Mouse (Mus musculus): ENCODE data around the gene Pgpep1.

The Pgpep1 gene

GRCm38 (mm10) chr8:70660273-70660725 is at the start of gene Pgpep1:
TSS of gene Pgpep1 (minus strand) at chr8:70660388.
- no peak for DNase-seq (ENCODE audit: low spot score)

GRCm38 (mm10) chr8:70709794-70710193 is 49.6 kb upstream of the Pgpep1 start:
- no peak for DNase-seq (ENCODE audit: low spot score)

- DNase-seq (ENCODE audit: low spot score) = no peak
Observed at GRCm38 (mm10) chr8:70708281-70708680, 48.1 kb upstream of the Pgpep1 start.

GRCm38 (mm10) chr8:70703287-70703686 is 43.1 kb upstream of the Pgpep1 start, which contains the start of gene Iqcn:
TSS of gene Iqcn (plus strand) at chr8:70703457.
- DNase-seq (ENCODE audit: low spot score) = no peak

- DNase-seq (ENCODE audit: low spot score) = no peak
Observed at GRCm38 (mm10) chr8:70702842-70703182, 42.6 kb upstream of the Pgpep1 start.

- no peak for DNase-seq (ENCODE audit: low spot score)
Observed at GRCm38 (mm10) chr8:70701982-70702841, 42.0 kb upstream of the Pgpep1 start.

- DNase-seq (ENCODE audit: low spot score) = no peak
Observed at GRCm38 (mm10) chr8:70701048-70701981, 41.1 kb upstream of the Pgpep1 start.

GRCm38 (mm10) chr8:70700555-70700922 is 40.4 kb upstream of the Pgpep1 start:
- DNase-seq (ENCODE audit: low spot score) = peak; percentile 66

- peak; percentile 74 for DNase-seq (ENCODE audit: low spot score)
Observed at GRCm38 (mm10) chr8:70699834-70700554, 39.8 kb upstream of the Pgpep1 start.

GRCm38 (mm10) chr8:70699116-70699833 is 39.1 kb upstream of the Pgpep1 start:
- no peak for DNase-seq (ENCODE audit: low spot score)

GRCm38 (mm10) chr8:70698310-70699109 is 38.3 kb upstream of the Pgpep1 start, which contains the start of gene Jund:
TSS of gene Jund (plus strand) at chr8:70698949.
- peak; percentile 99 for DNase-seq (ENCODE audit: low spot score)

GRCm38 (mm10) chr8:70697366-70698250 is 37.4 kb upstream of the Pgpep1 start:
- DNase-seq (ENCODE audit: low spot score) = no peak

- DNase-seq (ENCODE audit: low spot score) = no peak
Observed at GRCm38 (mm10) chr8:70696946-70697345, 36.8 kb upstream of the Pgpep1 start.

- no peak for DNase-seq (ENCODE audit: low spot score)
Observed at GRCm38 (mm10) chr8:70696019-70696885, 36.1 kb upstream of the Pgpep1 start.

- no peak for DNase-seq (ENCODE audit: low spot score)
Observed at GRCm38 (mm10) chr8:70695318-70696018, 35.3 kb upstream of the Pgpep1 start.

- DNase-seq (ENCODE audit: low spot score) = no peak
Observed at GRCm38 (mm10) chr8:70693636-70694035, 33.4 kb upstream of the Pgpep1 start.

- no peak for DNase-seq (ENCODE audit: low spot score)
Observed at GRCm38 (mm10) chr8:70691727-70692231, 31.6 kb upstream of the Pgpep1 start.

GRCm38 (mm10) chr8:70691230-70691629 is 31.0 kb upstream of the Pgpep1 start:
- DNase-seq (ENCODE audit: low spot score) = no peak
